21 mouse cellular contexts compared by ENCODE assay signal in genomic region chr8:113775361-113775760, GRCm38 (mm10).
A peak's percentile ranks its signal among the peaks of the same experiment; 100 is the strongest.
DNase-seq lines count a peak whose midpoint lies in the region; ATAC-seq and TF ChIP-seq lines count a peak whose summit lies in the region.
"Had no signal": no experiment of that assay in that cellular context is flagged by ENCODE, and none has a peak within 500 bp of the region (broad histone marks: within the 10 kb centered on the region; RNA-seq: fewer than 3 reads in every experiment).

No protein-coding gene starts in this region.

- TF ChIP-seq POLR2A in cortical plate, adult 2 months (IDR thresholded peaks at IDR 0.05; ENCODE audit: extremely low read depth, insufficient read depth, low read length): no peak

- no peaks in the 10 kb centered on the region for H3K4me1 ChIP-seq in forebrain, embryonic 14.5 days (ENCODE audit: control insufficient read depth, insufficient read depth, low read length)
- H3K4me1 ChIP-seq in forebrain, embryonic 15.5 days: no peaks in the 10 kb centered on the region
- no peaks in the 10 kb centered on the region for H3K4me1 ChIP-seq in lung, embryonic 14.5 days (ENCODE audit: insufficient read depth)
- no peaks in the 10 kb centered on the region for H3K4me1 ChIP-seq in cortical plate, adult 2 months (ENCODE audit: control insufficient read depth, insufficient read depth, low read length)
- H3K4me1 ChIP-seq: forebrain, embryonic 10.5 days; midbrain, embryonic 15.5 days; neural tube, embryonic 15.5 days had no signal

- no peak overlapping the region for H3K27ac ChIP-seq in forebrain, embryonic 14.5 days (ENCODE audit: low read depth, low read length)
- H3K27ac ChIP-seq in forebrain, embryonic 15.5 days (replicated peaks): no peak overlapping the region
- no peak overlapping the region for H3K27ac ChIP-seq in lung, embryonic 14.5 days (ENCODE audit: low read depth)
- H3K27ac ChIP-seq in cortical plate, adult 2 months (ENCODE audit: insufficient read depth, low read length): no peak overlapping the region
- H3K27ac ChIP-seq: forebrain, embryonic 10.5 days; gastrocnemius, adult 2 months; macrophage; midbrain, embryonic 15.5 days; neural tube, embryonic 15.5 days had no signal

- no peaks in the 10 kb centered on the region for H3K9me3 ChIP-seq in forebrain, embryonic 14.5 days (replicated peaks; ENCODE audit: control insufficient read depth, low read length)
- H3K9me3 ChIP-seq in forebrain, embryonic 15.5 days: no peaks in the 10 kb centered on the region
- no peaks in the 10 kb centered on the region for H3K9me3 ChIP-seq in lung, embryonic 14.5 days (ENCODE audit: low read depth, low read length)
- H3K9me3 ChIP-seq: forebrain, embryonic 10.5 days; midbrain, embryonic 15.5 days; neural tube, embryonic 15.5 days had no signal

- H3K27me3 ChIP-seq in forebrain, embryonic 14.5 days (replicated peaks; ENCODE audit: control insufficient read depth, insufficient read depth, low read length): no peaks in the 10 kb centered on the region
- no peaks in the 10 kb centered on the region for H3K27me3 ChIP-seq in forebrain, embryonic 15.5 days
- H3K27me3 ChIP-seq in lung, embryonic 14.5 days (ENCODE audit: insufficient read depth, low read length): no peaks in the 10 kb centered on the region
- H3K27me3 ChIP-seq: midbrain, embryonic 15.5 days; neural tube, embryonic 15.5 days had no signal

- no peak for ATAC-seq in forebrain, embryonic 14.5 days
- no peak for ATAC-seq in forebrain, embryonic 15.5 days (replicated peaks)
- ATAC-seq in lung, embryonic 14.5 days (ENCODE audit: insufficient read depth): no peak
- ATAC-seq: midbrain, embryonic 15.5 days had no signal

- H3K36me3 ChIP-seq in forebrain, embryonic 14.5 days (ENCODE audit: control insufficient read depth, insufficient read depth, low read length): no peaks in the 10 kb centered on the region
- no peaks in the 10 kb centered on the region for H3K36me3 ChIP-seq in forebrain, embryonic 15.5 days
- no peaks in the 10 kb centered on the region for H3K36me3 ChIP-seq in lung, embryonic 14.5 days (ENCODE audit: insufficient read depth)
- H3K36me3 ChIP-seq: forebrain, embryonic 10.5 days; midbrain, embryonic 15.5 days; neural tube, embryonic 15.5 days had no signal

- TF ChIP-seq CTCF in lung, embryonic 14.5 days (IDR thresholded peaks at IDR 0.05; ENCODE audit: low read depth): 0 out of 2 replicates have a peak, but pooled peaks have one; percentile 11
- 0 out of 2 replicates have a peak, but pooled peaks have one; percentile 3 for TF ChIP-seq CTCF in cortical plate, adult 2 months (IDR thresholded peaks at IDR 0.05; ENCODE audit: extremely low read depth, insufficient read depth, low read length)

- H3K4me3 ChIP-seq in forebrain, embryonic 14.5 days (ENCODE audit: low read depth, low read length): no peak overlapping the region
- no peak overlapping the region for H3K4me3 ChIP-seq in forebrain, embryonic 15.5 days
- no peak overlapping the region for H3K4me3 ChIP-seq in lung, embryonic 14.5 days (ENCODE audit: low read depth, low read length)
- no peak overlapping the region for H3K4me3 ChIP-seq in cortical plate, adult 2 months (ENCODE audit: insufficient read depth, low read length)
- H3K4me3 ChIP-seq: forebrain, embryonic 10.5 days; gastrocnemius, adult 2 months; midbrain, embryonic 15.5 days; neural tube, embryonic 15.5 days had no signal

- 87% methylated on average over 6 of the region's 6 CpGs for WGBS in forebrain, embryonic 14.5 days
- 86% methylated on average over 6 of the region's 6 CpGs for WGBS in forebrain, embryonic 15.5 days
- WGBS in lung, embryonic 14.5 days: 80% methylated on average over 6 of the region's 6 CpGs

- H3K9ac ChIP-seq in forebrain, embryonic 14.5 days (ENCODE audit: low read length): no peak overlapping the region
- H3K9ac ChIP-seq in forebrain, embryonic 15.5 days (replicated peaks): no peak overlapping the region
- H3K9ac ChIP-seq in lung, embryonic 14.5 days: no peak overlapping the region
- H3K9ac ChIP-seq: midbrain, embryonic 15.5 days; neural tube, embryonic 15.5 days had no signal

- DNase-seq in forebrain, embryonic 14.5 days (ENCODE audit: low spot score): peak; percentile 0
- DNase-seq in lung, embryonic 14.5 days: peak; percentile 0
- no peak for DNase-seq in lung, postnatal 25 days (ENCODE audit: low spot score)
- DNase-seq in cerebellum, adult 9-11 months: peak; percentile 21
- DNase-seq in spleen, postnatal 4 days (ENCODE audit: low spot score in 2 of 2): no peak
- DNase-seq: adrenal gland, postnatal 36 days; B cell, adult 2 months; gastrocnemius, adult 2 months; heart, adult 18-20 months; heart, postnatal 36 days; kidney, adult 18-20 months; kidney, postnatal 10 days; left cerebral cortex, postnatal 4 days; lung, adult 18-20 months had no signal

- no peak overlapping the region for H3K4me2 ChIP-seq in forebrain, embryonic 14.5 days (ENCODE audit: low read length)
- no peak overlapping the region for H3K4me2 ChIP-seq in forebrain, embryonic 15.5 days (replicated peaks)
- no peak overlapping the region for H3K4me2 ChIP-seq in lung, embryonic 14.5 days
- H3K4me2 ChIP-seq: liver, embryonic 11.5 days; midbrain, embryonic 15.5 days; neural tube, embryonic 15.5 days had no signal

Comparison
In these comparisons a context has a peak if more than half of its experiments do, and no peak if none do; other contexts are left out.
1. DNase-seq: peak in forebrain, embryonic 14.5 days (single experiment), lung, embryonic 14.5 days (single experiment) and cerebellum, adult 9-11 months (single experiment); none in lung, postnatal 25 days (single experiment) and spleen, postnatal 4 days (0 of 2).